Mouse (Mus musculus): ENCODE results near the gene Cbl. TPM values are rescaled to one million over a fixed set of nuclear protein-coding genes. Genes with fewer than 3 reads are reported as not detected.

The Cbl gene
- total RNA-seq, 2 experiments from 2014 or later = 34.9 to 41.3 TPM

DNA sequence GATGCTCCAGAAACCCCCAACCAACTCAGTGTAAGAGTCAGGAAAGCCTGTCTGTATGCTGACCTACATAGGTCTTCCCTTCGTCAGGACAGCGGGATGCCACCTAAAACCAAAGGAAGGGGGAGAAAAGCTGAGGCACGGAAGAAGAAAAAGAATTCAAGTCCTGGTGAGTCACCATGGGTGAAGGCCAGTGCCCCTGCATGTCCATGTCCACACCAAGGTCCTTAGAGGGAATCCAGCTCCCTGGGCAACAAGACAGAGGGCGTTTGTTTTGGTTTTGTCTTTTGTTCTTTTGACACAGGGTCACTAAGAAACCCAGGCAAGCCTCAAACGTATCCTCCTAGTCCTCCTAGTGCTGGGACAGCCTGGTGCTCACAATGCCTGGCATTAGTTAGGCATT, 7.1 kb upstream of the Cbl start:
- DNase-seq (ENCODE audit: low spot score in 2 of 2) = no peak

DNA sequence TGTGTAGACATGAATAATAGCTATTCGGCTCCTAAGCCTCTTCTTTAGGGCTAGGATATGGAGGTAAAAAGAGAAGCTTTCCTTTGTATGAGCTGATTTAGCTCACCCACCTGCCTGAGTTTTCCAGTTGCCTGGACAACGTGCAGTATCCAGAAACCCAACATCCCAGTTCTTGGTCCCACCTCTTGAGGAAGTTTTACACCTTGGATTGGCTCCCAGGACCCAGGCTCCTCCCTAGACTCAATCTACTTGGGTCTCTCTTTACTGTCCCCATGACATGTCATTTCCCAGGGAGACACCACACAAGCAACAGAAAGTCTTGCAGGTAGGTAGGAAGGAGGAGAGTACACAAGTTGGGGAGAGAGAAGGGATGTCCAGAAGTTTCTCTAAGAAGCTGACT, 6.5 kb upstream of the Cbl start, which contains the start of gene Ccdc153:
TSS of gene Ccdc153 (plus strand) at position 278 of the 400 bp plus-strand sequence.
- DNase-seq (ENCODE audit: low spot score in 2 of 2) = no peak

DNA sequence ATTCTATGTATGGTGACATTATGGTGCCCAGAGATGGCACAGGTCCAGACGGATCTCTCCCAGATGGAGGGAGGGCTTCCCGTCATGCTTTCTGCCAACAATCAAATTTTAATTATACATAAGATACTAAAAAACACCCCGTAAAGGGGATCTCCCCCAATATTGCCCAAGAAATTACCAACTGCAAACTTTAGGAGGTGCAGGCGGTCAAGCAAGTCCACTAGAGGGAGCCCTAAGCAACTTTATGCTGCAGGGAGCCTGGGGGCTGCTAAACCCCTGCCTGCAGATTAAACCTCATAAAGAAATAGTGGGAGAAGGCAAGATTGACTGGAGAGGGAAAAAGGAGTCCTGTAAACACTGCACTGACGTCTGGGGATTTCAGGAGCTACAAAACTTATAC, 5.6 kb upstream of the Cbl start:
- DNase-seq (ENCODE audit: low spot score in 2 of 2) = no peak

DNA sequence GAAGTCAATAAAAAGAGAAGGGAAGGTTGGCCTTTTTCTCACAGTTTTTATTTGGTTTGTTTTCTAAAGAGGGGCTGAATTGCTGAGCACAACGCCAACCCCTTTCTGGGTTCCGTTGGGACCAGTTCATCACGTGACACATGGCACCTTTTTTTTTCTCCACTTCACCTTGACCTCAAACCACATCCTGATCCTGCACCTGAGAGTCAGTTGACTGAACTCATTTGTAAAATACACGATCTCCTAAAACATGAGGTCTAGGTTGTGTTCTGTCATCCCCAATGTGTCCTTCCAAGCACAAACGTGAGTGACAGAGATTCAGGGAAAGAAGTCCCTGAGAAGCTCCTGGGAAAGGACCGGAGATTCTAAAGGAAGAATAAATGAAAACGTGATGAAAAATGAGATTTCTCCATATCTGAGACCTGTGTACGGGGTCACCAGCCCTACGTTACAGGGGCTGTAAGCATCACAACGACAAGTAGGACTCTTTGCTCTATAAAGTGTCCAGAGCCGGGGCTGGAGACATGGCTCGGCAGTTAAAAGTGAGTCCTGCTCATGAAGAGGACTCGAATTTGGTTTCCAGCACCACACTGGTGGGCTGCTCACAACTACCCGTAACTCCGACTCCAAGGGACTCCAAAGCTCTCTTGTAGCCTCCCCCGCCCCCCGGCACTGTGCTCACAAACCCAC, 4.8 kb upstream of the Cbl start:
- no peak for DNase-seq (ENCODE audit: low spot score in 2 of 2)

- no peak for DNase-seq (ENCODE audit: low spot score in 2 of 2)
These were observed 3.3 kb upstream of the Cbl start for GRCm38 (mm10) chr9:44237128-44237527.

DNA sequence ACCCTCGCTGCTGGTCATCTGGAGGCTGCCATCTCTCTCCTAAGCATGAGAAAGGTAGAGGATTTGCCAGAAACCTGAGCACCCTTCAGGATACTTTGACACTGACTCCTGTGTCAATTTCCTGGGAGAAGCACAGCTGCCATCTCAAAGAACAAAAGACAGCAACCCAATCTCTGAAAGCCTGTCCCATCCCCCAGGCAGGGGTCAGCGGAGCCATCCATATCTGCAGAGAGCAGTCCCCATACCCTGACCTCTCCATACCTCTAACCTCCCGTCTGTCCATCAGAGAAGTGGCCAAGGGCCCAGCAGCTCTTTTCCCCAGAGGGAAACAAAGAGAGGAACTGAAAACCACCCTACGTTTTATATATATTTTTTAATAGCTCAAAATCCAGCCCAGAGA, 2.8 kb upstream of the Cbl start:
- no peak for DNase-seq (ENCODE audit: low spot score in 2 of 2)

GRCm38 (mm10) chr9:44234479-44235427, 904 bp upstream of the Cbl start:
- DNase-seq (ENCODE audit: low spot score in 2 of 2) = no peak

GRCm38 (mm10) chr9:44233021-44233801, 638 bp downstream of the Cbl start:
- no peak for DNase-seq (ENCODE audit: low spot score in 2 of 2)

- DNase-seq (ENCODE audit: low spot score in 2 of 2) = no peak
These were observed 2.2 kb downstream of the Cbl start for GRCm38 (mm10) chr9:44231609-44232008.

- DNase-seq (ENCODE audit: low spot score in 2 of 2) = no peak
These were observed 7.9 kb downstream of the Cbl start for GRCm38 (mm10) chr9:44225993-44226392.

- DNase-seq (ENCODE audit: low spot score in 2 of 2) = no peak
These were observed 20.3 kb downstream of the Cbl start for GRCm38 (mm10) chr9:44213538-44213937.

GRCm38 (mm10) chr9:44212406-44212805, 21.4 kb downstream of the Cbl start:
- no peak for DNase-seq (ENCODE audit: low spot score in 2 of 2)

GRCm38 (mm10) chr9:44209416-44209815, 24.4 kb downstream of the Cbl start:
- no peak for DNase-seq (ENCODE audit: low spot score in 2 of 2)

DNA sequence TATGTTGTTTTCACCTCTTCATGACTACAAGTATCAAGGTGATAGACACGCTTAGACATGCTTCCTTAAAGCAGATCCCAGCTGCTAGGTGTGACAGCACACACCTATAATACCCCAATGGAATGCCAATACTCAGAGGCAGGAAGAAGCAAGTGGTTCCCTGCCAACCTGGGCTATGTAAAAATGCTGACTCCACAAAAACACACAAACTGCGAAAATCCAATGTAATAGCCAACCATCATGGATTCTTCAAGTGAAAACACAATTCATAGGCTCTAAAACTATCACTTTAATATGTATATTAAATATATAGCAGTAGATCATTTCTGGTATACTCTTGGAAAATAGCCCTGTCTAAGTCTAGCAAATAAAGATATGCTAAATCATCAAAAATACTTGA, 26.0 kb downstream of the Cbl start:
- DNase-seq (ENCODE audit: low spot score in 2 of 2) = no peak

DNA sequence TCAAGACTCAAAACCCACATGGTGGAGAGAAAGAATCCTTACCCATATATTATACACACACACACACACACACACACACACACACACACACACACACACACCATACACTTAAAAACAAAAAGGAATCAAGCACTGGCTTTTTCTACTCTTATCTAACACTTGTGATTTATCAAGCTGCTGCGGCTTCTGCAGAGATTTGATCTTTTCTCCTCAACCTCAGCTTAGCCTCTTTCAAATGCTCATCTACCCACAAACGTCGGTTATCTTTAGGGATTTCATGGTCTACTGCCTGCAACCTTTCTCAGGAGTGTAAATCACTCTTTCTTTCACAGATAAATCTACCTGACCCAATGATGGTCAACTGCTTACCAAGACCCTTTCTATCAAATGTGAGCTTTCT, 33.4 kb downstream of the Cbl start:
- no peak for DNase-seq (ENCODE audit: low spot score in 2 of 2)

DNA sequence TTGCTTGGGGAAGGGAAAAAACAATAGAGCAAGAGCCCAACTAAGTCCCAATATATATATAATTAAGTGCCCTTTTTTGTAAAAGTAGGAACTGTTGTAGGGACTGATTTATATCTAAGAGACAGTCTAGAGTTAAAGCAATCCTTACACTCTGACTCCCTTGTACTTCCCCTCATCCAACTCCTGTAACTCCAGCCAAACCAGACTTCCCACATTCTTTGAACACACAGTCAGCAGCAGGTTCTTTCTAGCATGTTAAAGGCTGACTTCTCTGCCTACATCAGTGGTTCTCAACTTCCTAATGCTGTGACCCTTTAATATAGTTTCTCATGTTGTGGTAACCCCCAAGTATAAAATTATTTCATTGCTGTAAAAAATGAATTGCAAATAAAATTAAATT, 34.3 kb downstream of the Cbl start:
- DNase-seq (ENCODE audit: low spot score in 2 of 2) = no peak

DNA sequence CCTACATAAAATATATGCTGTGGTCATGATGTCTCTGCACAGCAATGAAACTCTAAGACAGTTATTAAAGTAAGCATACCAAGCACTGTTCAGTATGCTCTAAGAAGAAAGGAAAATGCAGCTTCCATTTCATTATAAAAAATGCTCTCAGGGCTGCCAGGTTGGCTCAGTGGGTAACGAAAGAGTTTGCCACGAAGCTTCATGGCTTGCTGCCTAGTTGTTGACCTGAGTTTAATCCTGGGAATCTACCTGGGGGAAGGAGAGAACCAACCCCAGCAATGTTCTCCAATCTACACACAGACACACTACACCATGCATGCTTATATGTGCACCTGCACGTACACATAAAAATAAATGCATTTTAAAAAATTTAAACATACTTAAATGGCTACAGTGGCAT, 34.7 kb downstream of the Cbl start:
- DNase-seq (ENCODE audit: low spot score in 2 of 2) = no peak

- DNase-seq (ENCODE audit: low spot score in 2 of 2) = no peak
These were observed 37.5 kb downstream of the Cbl start for GRCm38 (mm10) chr9:44196354-44196753.

DNA sequence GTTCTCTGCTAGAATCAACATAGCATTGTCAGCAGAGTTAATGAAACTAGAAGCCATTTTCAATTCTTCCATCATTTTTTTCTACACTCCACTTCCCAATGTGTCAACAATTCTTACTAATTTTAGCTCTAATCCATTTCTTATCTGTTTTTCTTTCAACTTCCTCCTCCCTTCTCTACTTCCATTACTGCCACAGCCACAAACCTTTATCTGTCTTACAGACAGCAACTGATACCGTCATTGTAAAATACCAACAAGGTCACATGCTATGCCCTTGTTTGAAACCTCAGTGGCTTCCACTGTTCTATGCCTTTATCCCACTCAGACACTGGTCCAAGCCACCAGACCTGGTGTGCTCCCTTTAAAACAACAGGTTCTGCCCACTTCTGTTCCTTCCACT, 39.8 kb downstream of the Cbl start:
- DNase-seq (ENCODE audit: low spot score in 2 of 2) = no peak

- DNase-seq (ENCODE audit: low spot score in 2 of 2) = no peak
These were observed 41.1 kb downstream of the Cbl start for GRCm38 (mm10) chr9:44192794-44193193.

DNA sequence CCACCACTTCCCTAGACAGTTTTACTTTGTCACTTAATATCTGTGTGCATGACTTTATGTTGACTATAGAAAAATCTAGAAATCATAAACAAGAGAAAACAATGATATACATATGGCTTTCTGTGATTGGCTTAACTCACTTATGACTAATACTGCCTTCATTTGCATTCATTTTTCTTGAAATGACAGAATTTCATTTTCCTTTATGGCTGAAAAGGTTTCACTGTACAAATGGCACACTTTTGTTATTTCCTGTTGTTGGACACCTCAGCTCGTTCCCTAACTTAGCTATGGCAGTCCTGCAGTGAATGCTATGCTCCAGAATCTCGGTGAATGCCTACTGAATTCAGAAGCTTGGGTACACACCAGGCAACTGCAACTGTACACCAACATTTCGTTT, 41.5 kb downstream of the Cbl start:
- DNase-seq (ENCODE audit: low spot score in 2 of 2) = no peak

DNA sequence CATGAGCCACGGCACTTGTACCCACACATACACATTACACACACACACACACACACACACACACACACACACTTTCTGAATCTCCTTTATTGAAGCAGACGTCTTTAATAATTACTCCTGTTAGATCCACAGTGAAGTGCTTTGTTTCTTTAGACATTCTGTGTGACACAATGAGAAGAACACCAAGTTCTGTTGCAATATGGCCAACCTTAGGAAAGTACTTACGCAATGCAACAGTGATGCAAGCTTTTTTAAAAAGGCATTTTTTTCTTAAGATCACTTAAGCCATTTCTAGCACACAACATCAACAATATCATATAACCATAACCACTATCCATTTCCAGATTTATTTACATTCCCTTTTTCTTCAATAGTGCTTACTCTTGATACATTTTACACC, 42.7 kb downstream of the Cbl start:
- no peak for DNase-seq (ENCODE audit: low spot score in 2 of 2)
